Mouse (Mus musculus) lung, postnatal 14 days (tissue): ENCODE data around the gene Wnt6.

Source experiments
- DNase-seq: peaks from one replicate; pipeline ENCODE4 v3.0.0; 2021

Wnt6 gene

DNA sequence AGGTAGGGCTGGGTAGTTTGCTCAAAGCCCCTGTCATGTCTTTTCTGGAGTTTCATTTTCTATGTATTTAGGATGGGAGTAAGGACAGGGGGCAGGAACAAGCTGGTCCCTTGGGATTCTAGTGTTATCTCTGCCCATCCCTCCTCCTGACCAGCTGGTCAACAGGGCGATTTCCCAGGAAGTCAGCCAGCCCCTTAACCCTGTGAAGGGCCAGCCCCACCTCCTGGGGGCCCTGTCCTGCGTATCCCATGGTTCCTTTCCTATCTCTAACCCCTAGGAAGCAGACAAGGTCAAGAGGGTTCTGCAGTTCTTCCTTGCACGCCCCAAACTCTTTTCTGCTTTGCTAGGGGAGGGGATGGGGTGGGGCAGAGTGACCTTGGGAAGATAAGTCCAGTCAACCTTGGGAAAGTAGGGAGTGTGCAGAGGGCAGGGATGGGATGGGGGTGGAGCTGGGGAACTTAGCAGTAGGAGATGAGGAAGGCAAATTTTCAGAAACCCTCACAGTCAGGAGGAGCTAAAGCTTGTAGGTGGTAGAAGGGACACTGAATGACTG lies 7.3 kb downstream of the Wnt6 start:
- DNase-seq, result no peak

DNA sequence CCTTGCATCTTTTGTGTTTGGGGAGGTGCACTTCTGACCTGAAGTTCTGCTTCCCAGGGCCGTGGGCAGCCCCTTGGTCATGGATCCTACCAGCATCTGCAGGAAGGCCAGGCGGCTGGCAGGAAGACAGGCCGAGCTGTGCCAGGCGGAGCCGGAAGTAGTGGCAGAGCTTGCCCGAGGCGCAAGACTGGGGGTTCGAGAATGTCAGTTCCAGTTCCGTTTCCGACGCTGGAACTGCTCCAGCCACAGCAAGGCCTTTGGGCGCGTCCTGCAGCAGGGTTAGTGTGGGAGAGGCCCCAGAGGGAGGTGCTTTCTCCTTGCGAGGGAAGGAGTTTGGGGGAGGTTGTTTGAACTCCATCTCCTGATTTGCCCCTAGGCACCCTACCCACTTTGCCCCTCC lies 10.4 kb downstream of the Wnt6 start:
- no peak for DNase-seq

DNA sequence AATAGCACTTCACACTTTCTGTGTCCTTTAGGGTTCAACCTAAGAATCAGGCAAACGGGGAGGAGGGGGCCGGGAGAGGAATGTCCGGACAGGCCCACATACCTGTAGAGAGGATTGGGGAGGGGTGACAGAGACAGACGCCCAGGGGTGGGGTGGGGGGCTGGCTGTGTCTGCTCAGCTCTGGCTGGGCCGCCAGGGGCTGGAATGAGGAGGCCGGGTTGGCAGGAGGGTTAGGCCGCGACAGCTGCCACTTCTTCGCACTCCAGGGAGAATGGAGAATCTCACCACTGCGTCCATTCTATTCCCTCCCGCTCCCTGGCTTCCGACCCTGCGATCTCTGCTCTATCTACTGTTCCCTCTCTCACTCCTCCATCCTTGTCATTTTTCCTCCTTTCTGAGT lies 11.9 kb downstream of the Wnt6 start:
- DNase-seq, result no peak

DNA sequence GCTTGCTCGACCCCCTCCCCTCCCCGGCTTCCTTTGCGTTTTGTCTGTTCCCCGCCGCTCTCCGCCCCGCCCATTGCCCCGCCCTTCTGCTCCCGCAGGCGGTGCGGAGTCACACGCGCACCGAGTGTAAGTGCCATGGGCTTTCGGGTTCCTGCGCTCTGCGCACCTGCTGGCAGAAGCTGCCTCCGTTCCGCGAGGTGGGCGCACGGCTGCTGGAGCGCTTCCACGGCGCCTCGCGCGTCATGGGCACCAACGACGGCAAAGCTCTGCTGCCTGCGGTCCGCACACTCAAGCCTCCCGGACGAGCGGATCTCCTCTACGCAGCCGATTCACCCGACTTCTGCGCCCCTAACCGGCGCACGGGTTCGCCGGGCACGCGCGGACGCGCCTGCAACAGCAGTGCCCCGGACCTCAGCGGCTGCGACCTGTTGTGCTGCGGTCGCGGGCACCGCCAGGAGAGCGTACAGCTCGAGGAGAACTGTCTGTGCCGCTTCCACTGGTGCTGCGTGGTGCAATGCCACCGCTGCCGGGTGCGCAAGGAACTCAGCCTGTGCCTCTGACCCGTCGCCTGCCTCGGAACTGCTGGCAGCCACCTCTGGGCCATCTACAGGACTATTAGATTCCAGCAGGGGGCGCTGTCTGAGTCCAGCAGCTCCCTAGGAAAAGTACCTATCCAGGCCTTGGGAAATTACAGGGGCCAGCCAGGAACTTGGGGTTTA lies 12.5 kb downstream of the Wnt6 start:
- DNase-seq, result peak; percentile 68

DNA sequence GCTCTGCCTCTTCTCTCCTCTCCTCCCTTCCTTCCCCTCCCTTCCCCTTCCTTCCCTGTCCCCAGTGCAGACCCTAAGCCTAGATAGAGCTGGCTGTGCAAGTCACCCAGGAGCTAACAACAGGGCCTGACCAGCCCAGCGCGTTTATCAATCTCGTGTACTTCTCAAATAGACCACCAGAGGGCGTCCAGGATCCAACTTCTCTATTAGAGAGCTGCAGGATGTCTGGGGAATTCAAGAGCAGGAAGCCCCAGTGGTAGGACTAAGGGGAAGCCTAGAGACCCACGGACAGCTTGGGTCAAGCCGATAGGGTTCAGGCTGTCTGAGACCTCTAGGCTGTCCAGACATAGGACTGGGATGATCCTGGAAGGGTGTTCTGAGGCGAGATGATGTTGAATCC lies 16.2 kb downstream of the Wnt6 start:
- DNase-seq, result peak; percentile 86

DNA sequence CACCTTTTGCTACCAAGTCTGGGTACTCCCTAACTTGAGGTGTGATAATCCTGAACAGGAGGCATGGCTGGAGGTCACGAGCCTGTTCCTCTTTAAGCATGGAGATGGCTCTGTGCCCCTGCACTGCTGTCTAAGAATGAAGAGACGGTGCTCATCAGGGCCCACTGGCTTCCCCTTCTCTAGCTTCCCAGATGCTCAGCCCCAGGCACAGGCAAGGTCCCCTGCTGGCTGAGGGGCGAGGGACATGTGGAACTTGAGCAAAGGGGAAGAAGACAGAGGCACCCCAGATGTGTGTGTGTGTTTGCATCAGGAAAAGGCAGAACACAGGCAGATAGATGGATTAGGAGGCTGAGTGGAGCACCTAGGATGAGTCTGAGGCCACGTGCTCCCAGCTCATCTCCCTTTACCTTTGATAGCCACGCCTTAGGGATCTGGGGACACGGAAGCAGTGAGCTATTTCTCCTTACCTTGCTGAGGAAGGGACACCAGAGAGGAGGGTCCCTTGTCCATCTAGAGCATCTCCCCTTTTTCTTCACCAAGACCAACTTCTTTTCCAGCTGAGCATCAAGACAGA lies 17.0 kb downstream of the Wnt6 start:
- DNase-seq, result no peak

DNA sequence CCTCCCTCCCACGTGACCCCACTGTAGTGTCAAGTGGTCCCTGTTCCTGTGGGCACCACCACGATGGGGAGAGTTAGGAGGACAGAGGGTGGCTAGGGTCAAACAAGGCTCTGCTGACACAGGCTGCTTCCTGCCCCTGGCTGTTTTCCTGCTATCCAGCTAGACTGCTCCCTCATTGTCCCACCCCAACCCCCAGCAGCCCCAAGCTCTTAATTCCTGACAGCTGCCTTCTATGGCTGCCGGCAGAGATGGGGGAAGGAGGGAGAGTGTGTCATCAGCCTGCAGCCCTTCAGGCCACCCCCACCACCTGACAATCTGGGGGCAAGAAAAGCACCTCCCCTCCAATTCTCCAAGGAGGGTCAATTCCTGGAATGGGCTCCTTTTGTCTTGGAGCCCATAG lies 18.4 kb downstream of the Wnt6 start:
- no peak for DNase-seq

DNA sequence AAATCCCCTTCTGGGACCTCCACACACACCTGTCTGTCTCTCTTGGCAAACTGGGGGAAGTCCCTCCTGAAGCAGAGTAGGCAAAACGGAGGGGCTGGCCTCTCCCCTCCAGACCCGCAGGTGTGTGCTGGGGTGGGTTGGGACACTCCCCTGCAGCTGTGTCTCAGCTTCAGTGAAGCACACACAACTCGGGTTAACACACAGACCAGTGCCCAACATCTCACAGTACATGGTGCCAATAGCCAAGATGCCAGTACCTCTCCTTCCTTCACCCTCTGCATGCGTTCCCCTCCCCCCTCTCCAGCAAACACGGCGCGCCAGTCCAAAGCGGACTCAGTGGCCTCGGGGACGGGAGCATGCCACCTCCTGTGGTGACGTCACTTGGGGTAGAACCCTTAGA lies 19.6 kb downstream of the Wnt6 start, which contains the start of gene Wnt10a:
Gene Wnt10a, plus strand, starts transcription at position 268 of the 400 bp plus-strand sequence.
- DNase-seq, result no peak

DNA sequence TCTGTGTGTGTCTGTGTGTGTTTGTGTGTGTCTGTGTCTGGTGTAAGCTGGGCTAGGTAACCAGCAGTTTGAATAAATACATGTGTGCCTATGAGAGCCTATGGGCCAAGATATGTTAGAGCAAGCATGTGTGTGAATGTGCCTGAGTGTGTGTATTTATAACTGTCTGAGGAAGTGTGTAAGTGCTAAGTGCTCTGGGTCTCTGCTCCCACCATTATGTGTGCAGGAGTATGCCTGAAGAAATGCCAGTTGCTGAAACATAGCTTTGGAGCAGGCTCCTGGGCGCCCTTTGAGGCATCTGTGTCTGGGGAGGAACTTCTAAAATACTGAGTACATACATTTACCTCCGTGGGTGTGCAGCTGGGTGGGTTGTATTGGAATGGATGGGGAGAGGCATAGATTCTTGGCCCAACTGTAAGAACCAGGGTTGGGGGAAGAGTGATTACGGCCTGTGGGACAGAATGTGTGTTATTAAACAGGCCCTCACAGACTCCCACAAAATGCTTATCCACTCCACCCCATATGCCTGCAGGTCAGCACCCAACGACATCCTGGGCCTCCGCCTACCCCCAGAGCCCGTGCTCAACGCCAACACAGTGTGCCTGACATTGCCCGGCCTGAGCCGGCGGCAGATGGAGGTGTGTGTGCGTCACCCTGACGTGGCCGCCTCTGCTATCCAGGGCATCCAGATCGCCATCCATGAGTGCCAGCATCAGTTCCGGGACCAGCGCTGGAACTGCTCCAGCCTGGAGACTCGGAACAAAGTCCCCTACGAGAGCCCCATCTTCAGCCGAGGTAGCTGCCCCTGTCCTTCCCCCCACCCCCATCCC lies 21.4 kb downstream of the Wnt6 start:
- no peak for DNase-seq

DNA sequence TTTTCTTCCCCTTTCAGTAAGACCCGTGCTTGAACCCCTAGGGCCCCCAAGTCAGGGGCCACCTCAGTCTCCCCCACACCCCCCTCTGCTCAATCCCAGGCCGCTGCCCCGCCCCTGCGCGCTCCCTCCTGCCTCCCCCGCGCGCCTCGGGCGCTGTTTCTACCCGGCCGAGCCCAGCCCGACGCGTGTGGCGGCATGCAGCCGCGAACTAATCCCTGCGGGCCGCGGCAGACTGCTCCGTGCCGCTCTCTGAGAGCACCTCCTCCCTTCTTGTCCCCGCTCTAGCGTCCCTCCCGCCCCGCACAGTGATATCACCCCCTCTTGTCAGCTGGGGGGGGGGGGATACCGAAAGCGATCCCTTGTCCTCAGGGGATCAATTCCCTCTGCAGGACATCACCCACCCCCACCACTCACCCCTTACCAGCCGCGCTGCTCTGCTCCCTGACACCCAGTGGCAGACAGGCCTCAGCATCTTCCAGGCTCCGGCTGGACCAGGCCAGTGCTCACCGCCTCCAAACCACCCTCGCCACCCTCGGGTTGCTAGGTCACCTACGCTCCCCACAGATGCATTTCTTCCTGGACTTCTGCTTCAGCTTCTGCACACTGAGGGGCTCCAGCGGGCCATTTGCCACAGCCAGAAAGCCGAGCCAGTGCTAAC lies 22.9 kb downstream of the Wnt6 start:
- no peak for DNase-seq

DNA sequence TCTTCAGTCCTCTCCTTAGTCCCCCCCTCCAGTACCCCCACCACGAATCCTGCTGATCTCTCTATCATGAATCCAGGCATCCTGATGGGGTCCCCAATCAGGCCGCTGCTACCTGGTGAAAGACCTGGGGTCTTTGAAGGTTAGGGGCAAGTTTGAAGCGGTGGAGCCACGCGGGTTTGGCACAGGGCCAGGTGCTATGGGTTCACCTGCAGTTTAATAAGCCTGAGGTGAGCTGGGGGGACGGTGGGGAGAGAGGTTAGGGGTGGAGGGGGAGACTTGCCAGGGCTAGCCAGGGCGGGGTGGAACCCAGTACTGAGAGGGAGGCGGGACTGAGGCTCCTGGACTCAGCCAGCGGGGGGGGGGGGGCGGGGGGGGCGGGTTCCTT lies 23.4 kb downstream of the Wnt6 start:
- DNase-seq, result no peak

DNA sequence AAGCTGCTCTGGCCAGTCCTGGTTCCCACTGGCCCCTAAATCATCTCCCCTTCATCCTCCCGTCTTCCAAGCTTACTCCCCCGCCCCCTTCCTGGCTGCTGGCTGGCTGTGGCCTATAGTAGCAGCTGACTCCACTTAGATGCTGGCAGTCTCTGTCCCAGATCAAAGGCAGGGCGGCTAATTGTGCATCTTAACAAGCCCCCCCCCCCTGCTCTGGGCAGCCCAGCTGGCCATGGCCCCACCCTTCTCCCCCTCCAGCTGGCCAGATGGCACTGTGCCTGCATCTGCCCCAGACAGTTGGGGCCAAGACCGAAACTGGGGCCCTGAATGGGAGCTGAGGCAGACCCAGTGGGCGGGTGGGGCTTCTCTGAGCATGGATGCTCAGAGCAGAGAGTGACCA lies 25.8 kb downstream of the Wnt6 start:
- no peak for DNase-seq

DNA sequence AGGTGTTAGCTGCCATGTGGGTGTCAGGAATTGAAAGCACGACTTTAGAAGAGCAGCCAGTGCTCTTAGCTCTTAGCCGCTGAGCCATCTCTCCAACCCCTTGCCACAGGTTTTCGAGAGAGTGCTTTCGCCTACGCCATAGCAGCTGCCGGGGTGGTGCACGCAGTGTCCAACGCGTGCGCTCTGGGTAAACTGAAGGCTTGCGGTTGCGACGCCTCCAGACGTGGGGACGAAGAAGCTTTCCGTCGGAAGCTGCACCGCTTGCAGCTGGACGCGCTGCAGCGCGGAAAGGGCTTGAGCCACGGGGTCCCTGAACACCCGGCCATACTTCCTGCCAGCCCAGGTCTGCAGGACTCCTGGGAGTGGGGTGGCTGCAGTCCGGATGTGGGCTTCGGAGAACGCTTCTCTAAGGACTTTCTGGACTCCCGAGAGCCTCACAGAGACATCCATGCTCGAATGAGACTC lies 28.8 kb downstream of the Wnt6 start:
- DNase-seq, result no peak

DNA sequence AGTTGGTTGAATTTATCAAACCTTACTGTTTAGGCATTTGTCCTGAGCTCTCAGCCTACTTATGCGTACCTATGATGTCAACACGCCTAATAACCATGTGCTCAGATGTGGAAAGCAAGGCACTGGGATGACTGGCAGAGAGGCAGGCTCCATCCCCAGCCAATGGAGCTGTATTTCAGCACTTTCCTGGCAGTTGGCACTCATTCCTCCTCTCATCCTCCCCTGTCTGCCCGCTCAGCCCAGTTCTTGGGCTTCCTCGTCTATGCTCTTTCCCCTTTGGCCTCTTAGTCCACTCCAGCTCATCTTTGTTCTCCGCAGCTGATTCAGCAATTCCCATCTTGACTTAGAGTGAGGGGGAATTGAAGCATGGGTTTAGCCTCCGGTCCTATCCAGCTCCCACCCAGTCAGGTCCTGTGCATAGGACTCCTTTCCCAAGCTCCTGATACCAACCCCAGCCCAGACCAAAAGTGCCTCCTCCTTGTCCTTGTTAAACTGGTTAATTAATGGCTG lies 30.0 kb downstream of the Wnt6 start:
- no peak for DNase-seq

DNA sequence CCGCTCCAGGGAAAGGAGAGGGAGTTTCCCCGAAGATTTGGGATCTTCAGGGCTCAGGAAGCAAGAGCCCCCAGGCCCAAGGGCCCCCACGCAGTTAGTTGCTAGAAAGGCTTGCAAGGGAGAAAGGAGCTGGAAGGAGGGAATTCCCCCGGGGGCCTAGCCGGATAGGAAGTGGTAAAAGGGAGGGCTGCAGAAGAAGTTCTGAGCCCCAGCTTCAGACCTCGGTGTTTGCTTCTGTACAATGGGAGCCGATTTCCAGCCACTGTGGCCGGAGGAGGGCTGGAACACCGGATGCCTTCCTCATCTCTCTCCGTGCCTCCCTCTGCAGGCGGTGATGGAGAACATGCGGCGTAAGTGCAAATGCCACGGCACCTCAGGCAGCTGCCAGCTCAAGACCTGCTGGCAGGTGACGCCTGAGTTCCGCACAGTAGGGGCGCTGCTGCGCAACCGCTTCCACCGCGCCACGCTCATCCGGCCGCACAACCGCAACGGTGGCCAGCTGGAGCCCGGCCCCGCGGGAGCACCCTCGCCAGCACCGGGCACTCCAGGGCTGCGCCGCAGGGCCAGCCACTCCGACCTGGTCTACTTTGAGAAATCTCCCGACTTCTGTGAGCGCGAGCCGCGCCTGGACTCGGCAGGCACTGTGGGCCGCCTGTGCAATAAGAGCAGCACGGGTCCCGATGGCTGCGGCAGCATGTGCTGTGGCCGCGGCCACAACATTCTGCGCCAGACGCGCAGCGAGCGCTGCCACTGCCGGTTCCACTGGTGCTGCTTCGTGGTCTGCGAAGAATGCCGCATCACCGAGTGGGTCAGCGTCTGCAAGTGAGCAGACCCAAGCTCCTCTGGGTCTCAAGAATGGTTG lies 31.3 kb downstream of the Wnt6 start:
- DNase-seq, result peak; percentile 78

DNA sequence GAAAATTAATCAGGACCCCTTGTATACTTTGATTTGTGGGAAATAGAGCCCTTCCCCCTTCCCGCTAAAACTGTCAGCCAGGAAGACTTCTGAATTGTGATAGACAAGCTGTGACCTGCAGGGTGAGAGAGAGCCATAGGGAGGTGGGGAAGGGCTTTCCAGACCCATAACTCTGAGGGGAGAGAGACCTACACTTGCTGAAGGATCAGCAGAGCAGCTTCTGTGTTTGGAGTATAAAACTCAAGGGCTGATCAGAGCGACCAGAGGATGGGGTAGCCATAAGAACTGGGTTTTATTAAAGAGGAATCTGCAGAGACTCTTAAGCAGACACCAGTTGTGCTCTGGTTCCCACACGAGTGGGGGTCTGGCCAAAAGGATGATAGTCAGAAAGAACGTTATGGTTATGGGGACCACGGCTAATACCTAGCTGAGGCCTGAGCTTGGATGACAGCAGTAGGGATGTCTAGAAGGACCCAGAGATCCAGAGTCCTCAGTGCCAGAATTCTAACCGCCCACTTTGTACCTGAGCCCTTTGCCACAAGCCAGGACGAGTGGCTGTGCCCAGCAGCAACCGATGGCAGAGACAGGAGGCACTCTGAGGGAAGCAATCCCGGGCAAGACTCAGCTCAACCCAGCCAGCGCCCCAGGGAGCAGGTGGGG lies 32.6 kb downstream of the Wnt6 start:
- DNase-seq, result no peak

DNA sequence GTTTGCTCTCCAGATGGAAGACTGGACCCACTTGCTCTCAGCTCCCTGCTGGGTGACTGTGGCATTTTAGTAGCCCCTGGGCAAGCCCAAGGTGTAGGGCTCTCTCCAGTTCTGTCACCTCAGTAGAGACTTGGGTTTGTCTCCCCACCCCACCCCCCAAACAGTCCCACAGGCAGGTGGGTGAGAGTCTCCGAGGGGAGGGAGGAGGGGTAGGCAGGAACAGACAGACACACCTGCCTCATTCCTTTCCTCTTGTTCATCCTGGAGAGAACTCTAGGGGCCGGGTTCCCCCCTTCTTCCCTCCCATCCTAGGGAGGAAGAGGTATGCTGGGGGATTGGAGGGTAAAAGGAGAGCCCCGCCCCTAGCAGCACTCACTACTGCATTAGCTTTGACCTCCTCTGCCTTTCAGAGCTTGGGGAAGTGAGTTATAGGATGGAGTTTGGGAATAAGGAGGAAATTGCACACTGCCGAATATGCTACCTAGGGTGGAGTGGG lies 33.7 kb downstream of the Wnt6 start:
- DNase-seq, result no peak

DNA sequence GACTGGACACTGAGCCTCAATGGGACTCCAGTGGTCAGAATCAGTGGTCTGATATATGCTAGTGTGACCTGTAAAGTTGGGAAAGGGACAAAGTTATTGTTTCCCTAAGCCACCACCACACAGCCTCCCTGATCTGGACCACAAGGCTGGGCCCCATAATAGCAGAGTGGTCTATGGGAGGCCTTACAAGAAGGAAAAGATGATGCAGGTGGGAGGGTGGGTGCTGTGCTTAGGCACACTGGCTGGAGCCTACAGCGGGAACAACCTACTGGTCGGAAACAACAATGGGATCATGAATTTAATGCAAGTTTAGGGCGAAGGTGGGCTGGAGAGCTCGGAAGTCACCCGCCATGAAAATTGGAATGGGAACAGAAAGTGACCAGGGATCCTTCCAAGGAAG lies 34.2 kb downstream of the Wnt6 start:
- no peak for DNase-seq

DNA sequence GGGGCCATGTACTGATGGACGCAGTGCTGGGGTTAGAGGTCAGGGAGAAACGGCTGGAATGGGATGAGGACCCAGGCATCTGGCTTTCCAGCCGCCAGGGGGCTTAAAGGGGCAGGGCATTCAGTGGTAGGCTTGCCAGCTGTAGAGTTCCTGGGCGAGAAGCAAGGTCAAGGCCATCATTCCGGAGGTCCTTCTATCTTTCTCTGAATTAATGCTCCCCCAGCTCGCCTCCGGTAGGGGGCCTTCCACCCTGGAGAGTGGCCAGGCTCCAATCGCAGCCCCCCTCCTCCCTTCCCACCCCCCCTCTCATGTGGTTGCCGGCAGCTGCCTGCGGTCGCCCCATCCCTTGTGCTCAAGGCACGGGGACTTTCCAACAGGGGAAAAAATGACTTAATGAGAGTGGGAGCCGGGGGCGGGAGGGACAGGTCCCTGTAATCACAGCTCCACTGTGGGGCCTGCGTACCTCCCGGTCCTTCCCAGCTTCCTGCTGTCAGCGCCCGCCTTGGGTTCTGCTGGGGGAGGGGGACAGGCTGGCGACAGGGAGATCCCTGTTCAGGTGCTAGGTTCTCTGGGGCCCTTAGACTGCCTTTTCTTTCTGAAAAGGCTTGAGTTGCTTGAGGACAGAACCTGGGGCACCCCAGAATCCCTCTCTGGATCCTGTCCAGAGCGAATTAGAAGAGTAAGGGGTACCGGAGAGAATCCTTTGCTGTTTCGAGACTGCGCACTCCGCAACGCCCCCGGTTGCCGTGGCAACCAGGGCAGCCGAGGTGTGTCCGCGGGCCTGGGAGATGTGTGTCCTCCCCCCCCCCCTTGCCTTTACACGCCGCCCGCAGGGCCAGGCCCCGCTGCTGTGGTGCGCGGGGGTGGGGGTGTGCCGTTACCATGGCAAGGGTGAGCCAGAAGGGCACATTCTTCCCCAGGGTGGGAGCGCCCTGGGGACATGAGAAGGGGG lies 34.9 kb downstream of the Wnt6 start:
- DNase-seq, result no peak

DNA sequence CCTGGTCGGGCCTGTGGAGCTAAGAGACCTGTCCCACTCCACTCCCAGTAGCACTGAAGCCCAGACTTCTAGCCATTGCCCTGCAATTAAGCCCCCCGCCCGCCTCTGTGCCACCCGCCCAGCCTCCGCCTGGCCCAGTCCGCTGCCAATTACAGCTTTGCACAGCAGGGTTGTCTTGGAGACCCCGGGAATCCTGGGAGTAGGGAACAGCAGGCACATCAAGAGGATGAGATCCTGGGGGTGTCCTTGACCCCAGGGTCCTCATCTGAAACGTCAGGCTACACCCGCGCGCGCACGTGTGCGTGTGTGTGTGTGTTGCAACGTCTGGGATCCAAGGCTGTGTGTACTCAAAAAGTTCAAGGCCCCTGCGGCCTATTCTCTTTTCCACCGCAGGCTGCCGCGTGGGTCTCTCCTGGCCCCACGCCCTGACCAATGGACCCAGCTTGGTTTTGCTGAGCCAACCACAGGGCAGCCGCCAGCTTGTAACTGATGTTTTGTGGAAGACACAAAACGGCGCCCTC lies 35.9 kb downstream of the Wnt6 start:
- no peak for DNase-seq
